Mouse (Mus musculus): ENCODE measurements around the gene Pcgf2. TPM values are rescaled to one million over a fixed set of nuclear protein-coding genes. Genes with fewer than 3 reads are reported as not detected.

The Pcgf2 gene
- total RNA-seq (2023): 1 to 10 TPM; 1.4 to 2.1 TPM

GRCm38 (mm10) chr11:97700003-97700745, at the start of gene Pcgf2:
Gene Pcgf2 (minus strand): TSS chr11:97700497.

GRCm38 (mm10) chr11:97744063-97744717, 43.9 kb upstream of the Pcgf2 start, which contains the start of gene Pip4k2b:
Gene Pip4k2b (minus strand): TSS chr11:97744704.

GRCm38 (mm10) chr11:97703039-97703826, 2.9 kb upstream of the Pcgf2 start, which contains the start of gene Psmb3:
Gene Psmb3 (plus strand): TSS chr11:97703399.

GRCm38 (mm10) chr11:97685613-97686321, 14.5 kb downstream of the Pcgf2 start, which contains the start of gene Cisd3:
Gene Cisd3 (plus strand): TSS chr11:97685826.

GRCm38 (mm10) chr11:97662893-97663527, 37.3 kb downstream of the Pcgf2 start, which contains the start of gene Mllt6:
Gene Mllt6 (plus strand): TSS chr11:97663414.

Other genes with a start within 250 kb of the Pcgf2 start
- not detected for gene 4933428G20Rik, start 200.2 kb downstream of the Pcgf2 start, total RNA-seq (2023)
- gene Srcin1, start 124.3 kb downstream of the Pcgf2 start, total RNA-seq (2023): not detected
- gene Epop, start 70.8 kb downstream of the Pcgf2 start, total RNA-seq (2023): under 1 TPM; 0.78 to 0.84 TPM
- gene Mllt6, start 37.1 kb downstream of the Pcgf2 start, total RNA-seq (2023): 1 to 10 TPM; 6.8 to 7.6 TPM
- 1 to 10 TPM; 4.9 to 6.8 TPM for gene Cisd3, start 14.7 kb downstream of the Pcgf2 start, total RNA-seq (2023)
- gene Psmb3, start 2.9 kb upstream of the Pcgf2 start, total RNA-seq (2023): 100 to 1,000 TPM; 129 to 142 TPM
- gene Pip4k2b, start 44.2 kb upstream of the Pcgf2 start, total RNA-seq (2023): 10 to 100 TPM; 27.6 to 31.9 TPM
- 10 to 100 TPM; 46.2 to 49.5 TPM for gene Cwc25, start 66.1 kb upstream of the Pcgf2 start, total RNA-seq (2023)
- gene 1700001P01Rik, start 75.4 kb upstream of the Pcgf2 start, total RNA-seq (2023): under 1 TPM in 1 of 2 experiments, not detected in 1; 0.66 TPM
- 100 to 1,000 TPM; 575 to 596 TPM for gene Rpl23, start 81.9 kb upstream of the Pcgf2 start, total RNA-seq (2023)
- 100 to 1,000 TPM; 354 to 359 TPM for gene Lasp1, start 98.5 kb upstream of the Pcgf2 start, total RNA-seq (2023)
- gene B230217C12Rik, start 140.3 kb upstream of the Pcgf2 start, total RNA-seq (2023): under 1 TPM; 0.68 to 0.89 TPM
- gene Fbxo47, start 183.7 kb upstream of the Pcgf2 start, total RNA-seq (2023): not detected

All from neutrophil, adult 59 days (primary cell).